Mouse (Mus musculus): ENCODE results near the gene Eepd1. TPM values are rescaled to one million over a fixed set of nuclear protein-coding genes. Genes with fewer than 3 reads are reported as not detected.

Eepd1 gene
- polyA plus RNA-seq, 1 experiment: 9.0 TPM

- H3K27ac ChIP-seq (ENCODE audit: control insufficient read depth, insufficient read depth, low read depth, low read length, poor library complexity): no peak overlapping the region
- no peak overlapping the region for H3K4me3 ChIP-seq (replicated peaks; ENCODE audit: control insufficient read depth, low read depth, low read length)
- TF ChIP-seq POLR2A (IDR thresholded peaks at IDR 0.05; ENCODE audit: borderline replicate concordance, control insufficient read depth, low read depth, low read length) (no peak), CTCF (IDR thresholded peaks at IDR 0.05; ENCODE audit: control insufficient read depth, insufficient read depth, low read length) (no peak)
- WGBS: 73% methylated on average over 5 of the region's 5 CpGs
- H3K4me1 ChIP-seq (ENCODE audit: control insufficient read depth, insufficient read depth, low read length): no peaks in the 10 kb centered on the region; the same call in 1 of the 2 replicates
Measured at GRCm38 (mm10) chr9:25493918-25494317, 12.6 kb downstream of the Eepd1 start.

GRCm38 (mm10) chr9:25495601-25496000 lies 14.3 kb downstream of the Eepd1 start:
- Histone ChIP-seq H3K4me1 (ENCODE audit: control insufficient read depth, insufficient read depth, low read length) (no peaks in the 10 kb centered on the region), H3K4me3 (replicated peaks; ENCODE audit: control insufficient read depth, low read depth, low read length) (no peak overlapping the region), H3K27ac (ENCODE audit: control insufficient read depth, insufficient read depth, low read depth, low read length, poor library complexity) (no peak overlapping the region)
- WGBS: 81% methylated on average over 10 of the region's 10 CpGs
- TF ChIP-seq CTCF (IDR thresholded peaks at IDR 0.05; ENCODE audit: control insufficient read depth, insufficient read depth, low read length) (no peak), POLR2A (IDR thresholded peaks at IDR 0.05; ENCODE audit: borderline replicate concordance, control insufficient read depth, low read depth, low read length) (no peak)

DNA sequence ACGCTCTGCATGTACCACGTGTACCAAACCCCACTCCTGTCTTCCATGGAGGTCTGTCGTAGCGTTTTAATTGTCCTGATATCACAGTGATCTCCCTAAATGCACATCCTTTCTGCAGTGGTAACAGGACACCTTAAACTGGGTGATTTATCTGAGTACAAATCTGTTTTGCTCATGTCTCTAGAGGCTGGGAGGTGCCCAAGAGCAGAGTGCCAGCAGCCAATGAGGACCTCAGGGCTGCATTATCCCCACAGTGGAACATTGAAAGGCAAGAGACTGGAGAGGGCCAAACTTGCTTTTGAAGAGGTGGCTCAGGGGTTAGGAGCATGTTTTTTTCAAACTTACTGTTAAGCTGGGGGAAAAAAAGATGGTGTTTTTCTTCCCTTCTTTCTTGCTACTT lies 14.8 kb downstream of the Eepd1 start:
- TF ChIP-seq POLR2A (IDR thresholded peaks at IDR 0.05; ENCODE audit: borderline replicate concordance, control insufficient read depth, low read depth, low read length) (no peak), CTCF (IDR thresholded peaks at IDR 0.05; ENCODE audit: control insufficient read depth, insufficient read depth, low read length) (no peak)
- no peaks in the 10 kb centered on the region for H3K4me1 ChIP-seq (ENCODE audit: control insufficient read depth, insufficient read depth, low read length)
- 78% methylated on average over 4 of the region's 4 CpGs for WGBS
- no peak overlapping the region for H3K27ac ChIP-seq (ENCODE audit: control insufficient read depth, insufficient read depth, low read depth, low read length, poor library complexity)
- H3K4me3 ChIP-seq (replicated peaks; ENCODE audit: control insufficient read depth, low read depth, low read length): no peak overlapping the region

DNA sequence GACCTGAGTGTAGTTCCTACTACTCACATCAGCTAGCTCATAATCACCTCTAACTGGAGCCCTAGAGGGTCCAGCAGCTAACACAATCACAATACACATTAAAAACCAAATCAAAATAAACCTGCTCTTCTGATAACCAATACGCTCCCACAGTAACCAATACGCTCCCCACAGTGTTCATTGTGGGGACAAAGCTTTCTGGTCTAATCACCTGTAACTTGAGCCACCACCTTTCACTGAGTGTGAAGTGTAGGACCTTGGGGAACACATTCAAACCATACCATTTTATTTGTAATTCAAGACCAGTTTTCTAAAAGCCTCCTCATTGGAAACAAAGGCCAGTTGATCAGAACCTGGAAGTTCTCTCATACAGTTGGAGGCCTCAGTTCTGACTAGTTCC lies 15.4 kb downstream of the Eepd1 start:
- TF ChIP-seq CTCF (IDR thresholded peaks at IDR 0.05; ENCODE audit: control insufficient read depth, insufficient read depth, low read length): no peak
- no peak for TF ChIP-seq POLR2A (IDR thresholded peaks at IDR 0.05; ENCODE audit: borderline replicate concordance, control insufficient read depth, low read depth, low read length)
- WGBS: 94% methylated on average over 2 of the region's 2 CpGs
- H3K4me3 ChIP-seq (replicated peaks; ENCODE audit: control insufficient read depth, low read depth, low read length): no peak overlapping the region

GRCm38 (mm10) chr9:25498770-25499169 lies 17.4 kb downstream of the Eepd1 start:
- Histone ChIP-seq H3K4me1 (ENCODE audit: control insufficient read depth, insufficient read depth, low read length) (no peaks in the 10 kb centered on the region; the same call in 1 of the 2 replicates), H3K27ac (ENCODE audit: control insufficient read depth, insufficient read depth, low read depth, low read length, poor library complexity) (no peak overlapping the region), H3K4me3 (replicated peaks; ENCODE audit: control insufficient read depth, low read depth, low read length) (no peak overlapping the region)
- TF ChIP-seq CTCF (IDR thresholded peaks at IDR 0.05; ENCODE audit: control insufficient read depth, insufficient read depth, low read length) (no peak), POLR2A (IDR thresholded peaks at IDR 0.05; ENCODE audit: borderline replicate concordance, control insufficient read depth, low read depth, low read length) (no peak)
- 32% methylated on average over 4 of the region's 4 CpGs for WGBS

More for the DNA sequence above, 15.4 kb downstream of the Eepd1 start:
- Histone ChIP-seq H3K4me1 (ENCODE audit: control insufficient read depth, insufficient read depth, low read length) (no peaks in the 10 kb centered on the region), H3K27ac (ENCODE audit: control insufficient read depth, insufficient read depth, low read depth, low read length, poor library complexity) (no peak overlapping the region)

- TF ChIP-seq POLR2A (IDR thresholded peaks at IDR 0.05; ENCODE audit: borderline replicate concordance, control insufficient read depth, low read depth, low read length): no peak
- no peak for TF ChIP-seq CTCF (IDR thresholded peaks at IDR 0.05; ENCODE audit: control insufficient read depth, insufficient read depth, low read length)
- Histone ChIP-seq H3K4me1 (ENCODE audit: control insufficient read depth, insufficient read depth, low read length) (no peaks in the 10 kb centered on the region; the same call in 1 of the 2 replicates), H3K27ac (ENCODE audit: control insufficient read depth, insufficient read depth, low read depth, low read length, poor library complexity) (no peak overlapping the region), H3K4me3 (replicated peaks; ENCODE audit: control insufficient read depth, low read depth, low read length) (no peak overlapping the region)
- 33% methylated on average over 3 of the region's 3 CpGs for WGBS
Measured at GRCm38 (mm10) chr9:25499306-25499705, 18.0 kb downstream of the Eepd1 start.

GRCm38 (mm10) chr9:25500031-25500430 lies 18.7 kb downstream of the Eepd1 start:
- no peak overlapping the region for H3K27ac ChIP-seq (ENCODE audit: control insufficient read depth, insufficient read depth, low read depth, low read length, poor library complexity)
- TF ChIP-seq POLR2A (IDR thresholded peaks at IDR 0.05; ENCODE audit: borderline replicate concordance, control insufficient read depth, low read depth, low read length) (no peak), CTCF (IDR thresholded peaks at IDR 0.05; ENCODE audit: control insufficient read depth, insufficient read depth, low read length) (no peak)
- H3K4me3 ChIP-seq (replicated peaks; ENCODE audit: control insufficient read depth, low read depth, low read length): no peak overlapping the region
- WGBS: 81% methylated on average over 2 of the region's 2 CpGs
- peaks cover 1% of the 10 kb centered on the region; the same call in 1 of the 2 replicates for H3K4me1 ChIP-seq (ENCODE audit: control insufficient read depth, insufficient read depth, low read length)

GRCm38 (mm10) chr9:25508825-25509224 lies 27.5 kb downstream of the Eepd1 start:
- Histone ChIP-seq H3K4me1 (ENCODE audit: control insufficient read depth, insufficient read depth, low read length) (peaks cover 3% of the 10 kb centered on the region; the same call in 1 of the 2 replicates), H3K4me3 (replicated peaks; ENCODE audit: control insufficient read depth, low read depth, low read length) (no peak overlapping the region), H3K27ac (ENCODE audit: control insufficient read depth, insufficient read depth, low read depth, low read length, poor library complexity) (no peak overlapping the region)
- WGBS: 59% methylated on average over 3 of the region's 3 CpGs
- no peak for TF ChIP-seq POLR2A (IDR thresholded peaks at IDR 0.05; ENCODE audit: borderline replicate concordance, control insufficient read depth, low read depth, low read length)
- no peak for TF ChIP-seq CTCF (IDR thresholded peaks at IDR 0.05; ENCODE audit: control insufficient read depth, insufficient read depth, low read length)

DNA sequence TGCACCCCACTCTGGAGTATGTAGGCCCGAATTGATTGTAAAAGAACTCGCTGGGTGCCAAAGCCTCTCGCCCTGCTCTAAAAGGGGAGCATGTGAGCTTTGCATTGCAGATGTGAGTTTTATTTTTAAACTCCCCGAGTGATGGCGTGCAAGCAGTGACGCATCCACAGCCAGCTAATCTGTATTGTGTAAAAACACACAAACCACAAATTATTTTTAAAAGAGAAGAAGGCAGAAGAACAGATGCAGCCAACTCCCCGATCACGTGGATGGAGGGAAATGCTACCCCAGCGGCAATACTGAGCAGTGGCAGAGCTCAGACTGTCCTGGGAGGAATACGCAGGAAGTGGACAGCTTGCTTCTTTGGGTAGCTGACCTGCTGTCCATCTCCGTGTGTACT lies 29.2 kb downstream of the Eepd1 start:
- 27% methylated on average over 11 of the region's 11 CpGs for WGBS
- TF ChIP-seq CTCF (IDR thresholded peaks at IDR 0.05; ENCODE audit: control insufficient read depth, insufficient read depth, low read length) (no peak), POLR2A (IDR thresholded peaks at IDR 0.05; ENCODE audit: borderline replicate concordance, control insufficient read depth, low read depth, low read length) (no peak)
- no peak overlapping the region for H3K27ac ChIP-seq (ENCODE audit: control insufficient read depth, insufficient read depth, low read depth, low read length, poor library complexity)
- no peaks in the 10 kb centered on the region; the same call in 1 of the 2 replicates for H3K4me1 ChIP-seq (ENCODE audit: control insufficient read depth, insufficient read depth, low read length)
- no peak overlapping the region for H3K4me3 ChIP-seq (replicated peaks; ENCODE audit: control insufficient read depth, low read depth, low read length)

All from bone marrow, adult 2 months (tissue).